Mouse (Mus musculus): ENCODE data around the gene Ror1. TPM values are rescaled to one million over a fixed set of nuclear protein-coding genes. Genes with fewer than 3 reads are reported as not detected.

Ror1 gene
- polyA plus RNA-seq, 1 experiment from 2014 or later: 1.1 TPM

DNA sequence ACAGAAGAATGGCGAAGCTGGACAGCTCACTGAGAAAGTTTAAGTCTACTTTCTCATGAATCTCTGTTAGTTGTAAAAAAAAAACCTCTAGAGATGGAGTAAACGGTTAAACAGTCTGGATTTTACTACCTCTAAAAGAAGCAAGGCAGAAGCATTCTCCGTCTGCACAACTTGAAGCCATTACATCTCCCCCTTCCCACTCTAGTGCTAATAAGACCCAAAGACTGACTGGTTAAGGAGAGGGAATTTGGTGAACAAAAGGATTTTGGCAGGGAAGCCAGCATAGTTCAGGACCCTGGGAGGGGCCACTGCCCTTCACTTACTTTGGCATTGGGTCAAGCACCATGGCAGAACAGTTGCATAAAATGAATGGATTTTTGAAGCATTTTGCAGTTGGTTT, 35.8 kb upstream of the Ror1 start:
- H3K4me1 ChIP-seq (ENCODE audit: control insufficient read depth, insufficient read depth, low read length): no peaks in the 10 kb centered on the region
- ATAC-seq (no peak), DNase-seq (ENCODE audit: low spot score) (peak; percentile 13)
- H3K36me3 ChIP-seq (ENCODE audit: control insufficient read depth, insufficient read depth, low read length): no peaks in the 10 kb centered on the region
- H3K4me3 ChIP-seq (ENCODE audit: low read depth, low read length): no peak overlapping the region
- H3K9me3 ChIP-seq (replicated peaks; ENCODE audit: control insufficient read depth, low read length): no peaks in the 10 kb centered on the region
- no peak overlapping the region for H3K27ac ChIP-seq (ENCODE audit: low read depth, low read length)
- 52% methylated on average over 3 of the region's 3 CpGs for WGBS
- H3K9ac ChIP-seq (ENCODE audit: low read length): no peak overlapping the region
- no peaks in the 10 kb centered on the region for H3K27me3 ChIP-seq (replicated peaks; ENCODE audit: control insufficient read depth, insufficient read depth, low read length)
- H3K4me2 ChIP-seq (ENCODE audit: low read length): no peak overlapping the region

DNA sequence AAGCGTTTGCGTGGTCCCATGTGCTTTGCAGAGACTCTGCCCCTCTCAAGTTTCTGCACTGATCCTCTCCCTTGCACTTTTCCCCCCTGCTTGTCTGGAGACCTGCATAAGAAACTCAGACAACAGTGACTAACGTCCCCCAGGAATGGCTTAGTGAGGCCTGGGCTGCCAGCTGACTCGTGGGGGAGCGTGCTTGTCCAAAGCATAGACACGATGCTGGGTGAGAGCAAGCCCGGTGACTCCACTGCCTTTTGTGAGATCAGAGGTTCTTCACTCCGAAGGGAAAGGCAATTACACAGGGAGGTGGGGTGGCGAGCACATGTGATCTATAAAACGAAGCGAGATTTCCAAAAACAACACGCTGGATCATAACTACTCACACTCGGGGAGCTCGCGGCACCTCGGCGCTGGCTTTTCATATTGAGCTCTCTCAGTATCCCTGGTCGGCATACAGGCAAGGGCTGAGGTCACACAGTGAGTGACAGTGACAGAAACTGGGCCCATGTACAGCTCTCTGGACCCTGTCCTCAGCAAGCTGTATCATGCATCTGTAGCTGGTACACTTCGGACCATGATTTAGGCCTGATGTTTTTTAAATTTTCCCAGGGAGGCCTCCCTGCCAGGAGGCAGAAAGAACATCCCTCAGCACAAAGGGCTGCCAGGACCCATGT, 34.1 kb upstream of the Ror1 start:
- 76% methylated on average over 19 of the region's 19 CpGs for WGBS
- no peak overlapping the region for H3K9ac ChIP-seq (ENCODE audit: low read length)

DNA sequence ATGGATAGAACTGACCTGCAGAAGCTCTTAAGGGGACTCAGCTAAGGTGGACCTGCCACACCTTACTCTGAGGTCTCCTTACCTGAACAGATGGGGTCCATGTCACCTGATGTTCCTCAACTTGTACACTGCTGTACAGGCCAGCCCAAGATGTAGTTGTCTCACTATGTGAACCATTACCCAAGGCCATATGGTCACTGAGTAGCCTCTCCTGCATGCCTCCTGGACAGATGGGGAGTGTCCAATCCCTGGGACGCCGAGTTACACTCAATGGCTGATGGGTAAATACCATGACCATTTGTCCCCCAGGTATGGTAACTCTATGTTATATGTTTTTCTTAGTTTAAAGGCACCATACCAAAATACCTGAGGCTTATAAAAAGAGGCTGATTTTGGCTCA, 29.9 kb upstream of the Ror1 start:
- no peak overlapping the region for H3K4me3 ChIP-seq (ENCODE audit: low read depth, low read length)
- 90% methylated on average over 2 of the region's 2 CpGs for WGBS

More for the DNA sequence above, 34.1 kb upstream of the Ror1 start:
- Histone ChIP-seq H3K36me3 (ENCODE audit: control insufficient read depth, insufficient read depth, low read length) (no peaks in the 10 kb centered on the region), H3K4me1 (ENCODE audit: control insufficient read depth, insufficient read depth, low read length) (no peaks in the 10 kb centered on the region), H3K9me3 (replicated peaks; ENCODE audit: control insufficient read depth, low read length) (no peaks in the 10 kb centered on the region), H3K4me3 (ENCODE audit: low read depth, low read length) (no peak overlapping the region), H3K27me3 (replicated peaks; ENCODE audit: control insufficient read depth, insufficient read depth, low read length) (no peaks in the 10 kb centered on the region), H3K27ac (ENCODE audit: low read depth, low read length) (no peak overlapping the region), H3K4me2 (ENCODE audit: low read length) (no peak overlapping the region)
- DNase-seq (ENCODE audit: low spot score): no peak
- no peak for ATAC-seq

DNA sequence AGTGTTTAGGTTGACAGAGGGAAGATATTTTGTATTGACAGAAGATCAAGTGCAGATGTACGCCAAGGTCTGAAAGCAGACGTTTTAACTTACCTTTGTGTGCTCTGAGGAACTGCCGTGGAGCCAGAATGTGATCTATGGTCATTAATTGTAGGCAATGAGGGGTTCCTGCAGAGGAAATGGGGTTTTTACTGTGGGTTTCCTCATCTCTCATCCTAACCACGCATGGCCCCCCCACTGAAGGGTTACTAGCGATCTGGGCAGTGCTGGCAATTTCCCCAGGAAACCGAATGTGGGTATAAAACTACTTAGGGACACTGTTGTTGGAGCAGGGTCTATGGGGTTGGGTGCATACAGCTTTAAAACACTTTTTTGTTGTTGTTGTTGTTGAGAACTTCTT, 25.5 kb upstream of the Ror1 start:
- Histone ChIP-seq H3K4me2 (ENCODE audit: low read length) (no peak overlapping the region), H3K4me3 (ENCODE audit: low read depth, low read length) (no peak overlapping the region), H3K27ac (ENCODE audit: low read depth, low read length) (no peak overlapping the region), H3K9me3 (replicated peaks; ENCODE audit: control insufficient read depth, low read length) (no peaks in the 10 kb centered on the region), H3K36me3 (ENCODE audit: control insufficient read depth, insufficient read depth, low read length) (no peaks in the 10 kb centered on the region), H3K27me3 (replicated peaks; ENCODE audit: control insufficient read depth, insufficient read depth, low read length) (no peaks in the 10 kb centered on the region), H3K4me1 (ENCODE audit: control insufficient read depth, insufficient read depth, low read length) (no peaks in the 10 kb centered on the region), H3K9ac (ENCODE audit: low read length) (no peak overlapping the region)
- DNase-seq (ENCODE audit: low spot score): no peak
- WGBS: 90% methylated on average over 6 of the region's 6 CpGs
- ATAC-seq: no peak

More for the DNA sequence above, 29.9 kb upstream of the Ror1 start:
- Histone ChIP-seq H3K27ac (ENCODE audit: low read depth, low read length) (no peak overlapping the region), H3K27me3 (replicated peaks; ENCODE audit: control insufficient read depth, insufficient read depth, low read length) (no peaks in the 10 kb centered on the region), H3K4me1 (ENCODE audit: control insufficient read depth, insufficient read depth, low read length) (no peaks in the 10 kb centered on the region), H3K4me2 (ENCODE audit: low read length) (no peak overlapping the region), H3K36me3 (ENCODE audit: control insufficient read depth, insufficient read depth, low read length) (no peaks in the 10 kb centered on the region), H3K9me3 (replicated peaks; ENCODE audit: control insufficient read depth, low read length) (no peaks in the 10 kb centered on the region), H3K9ac (ENCODE audit: low read length) (no peak overlapping the region)
- ATAC-seq (no peak), DNase-seq (ENCODE audit: low spot score) (no peak)

DNA sequence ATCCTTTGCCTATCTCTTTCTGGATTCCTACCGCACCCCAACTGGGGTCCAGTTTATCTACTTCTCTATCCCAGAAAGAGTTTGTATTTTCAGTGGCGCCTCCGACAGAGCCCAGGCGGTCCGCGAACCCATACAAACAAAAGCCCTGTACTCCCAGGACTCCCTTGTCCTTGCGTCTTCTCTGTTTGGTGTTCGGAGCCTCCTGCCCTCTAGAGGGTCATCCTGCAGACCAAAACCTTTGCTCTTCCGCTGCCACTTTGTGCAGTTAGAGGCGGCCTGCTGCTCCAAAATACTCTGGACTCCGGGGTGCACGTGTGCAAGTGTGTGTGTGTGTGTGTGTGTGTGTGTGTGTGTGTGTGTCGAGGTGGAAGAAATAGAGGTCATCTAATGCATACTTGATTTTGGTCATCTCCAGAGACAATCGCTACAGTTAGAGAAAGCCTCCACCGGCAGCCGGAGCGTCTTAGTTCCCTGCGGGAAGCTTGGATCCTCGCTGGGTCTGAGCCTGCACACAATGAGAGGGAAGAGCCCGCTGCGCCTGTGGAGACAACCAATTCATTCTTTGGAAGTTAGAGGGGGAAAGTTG, 1.1 kb downstream of the Ror1 start:
- DNase-seq (ENCODE audit: low spot score) (peak; percentile 43), ATAC-seq (0 out of 2 replicates have a peak, but pooled peaks have one; percentile 8)
- peaks cover 12% of the 10 kb centered on the region; the same call in 1 of the 2 replicates for H3K27me3 ChIP-seq (replicated peaks; ENCODE audit: control insufficient read depth, insufficient read depth, low read length)
- peak overlapping the region; percentile 63 for H3K9ac ChIP-seq (ENCODE audit: low read length)
- H3K36me3 ChIP-seq (ENCODE audit: control insufficient read depth, insufficient read depth, low read length): no peaks in the 10 kb centered on the region
- WGBS: under 1% methylated on average over 21 of the region's 21 CpGs
- peak overlapping the region; percentile 95 for H3K4me2 ChIP-seq (ENCODE audit: low read length)
- H3K4me3 ChIP-seq (ENCODE audit: low read depth, low read length): peak overlapping the region; percentile 57
- H3K9me3 ChIP-seq (replicated peaks; ENCODE audit: control insufficient read depth, low read length): no peaks in the 10 kb centered on the region
- H3K27ac ChIP-seq (ENCODE audit: low read depth, low read length): no peak overlapping the region
- no peaks in the 10 kb centered on the region for H3K4me1 ChIP-seq (ENCODE audit: control insufficient read depth, insufficient read depth, low read length)

GRCm38 (mm10) chr4:100097364-100097979, 1.9 kb downstream of the Ror1 start:
- Histone ChIP-seq H3K27ac (ENCODE audit: low read depth, low read length) (no peak overlapping the region), H3K9me3 (replicated peaks; ENCODE audit: control insufficient read depth, low read length) (no peaks in the 10 kb centered on the region), H3K4me2 (ENCODE audit: low read length) (peak overlapping the region; percentile 95; the same call in 1 of the 2 replicates), H3K4me1 (ENCODE audit: control insufficient read depth, insufficient read depth, low read length) (no peaks in the 10 kb centered on the region), H3K9ac (ENCODE audit: low read length) (no peak overlapping the region), H3K4me3 (ENCODE audit: low read depth, low read length) (no peak overlapping the region), H3K27me3 (replicated peaks; ENCODE audit: control insufficient read depth, insufficient read depth, low read length) (peaks cover 12% of the 10 kb centered on the region; the same call in 1 of the 2 replicates), H3K36me3 (ENCODE audit: control insufficient read depth, insufficient read depth, low read length) (no peaks in the 10 kb centered on the region)
- ATAC-seq: no peak
- 16% methylated on average over 10 of the region's 10 CpGs for WGBS
- no peak for DNase-seq (ENCODE audit: low spot score)

- Histone ChIP-seq H3K27me3 (replicated peaks; ENCODE audit: control insufficient read depth, insufficient read depth, low read length) (peaks cover 10% of the 10 kb centered on the region; the same call in 1 of the 2 replicates), H3K4me2 (ENCODE audit: low read length) (no peak overlapping the region), H3K9me3 (replicated peaks; ENCODE audit: control insufficient read depth, low read length) (no peaks in the 10 kb centered on the region), H3K4me3 (ENCODE audit: low read depth, low read length) (no peak overlapping the region), H3K4me1 (ENCODE audit: control insufficient read depth, insufficient read depth, low read length) (no peaks in the 10 kb centered on the region), H3K9ac (ENCODE audit: low read length) (no peak overlapping the region), H3K27ac (ENCODE audit: low read depth, low read length) (no peak overlapping the region), H3K36me3 (ENCODE audit: control insufficient read depth, insufficient read depth, low read length) (no peaks in the 10 kb centered on the region)
- 80% methylated on average over 7 of the region's 7 CpGs for WGBS
- DNase-seq (ENCODE audit: low spot score) (no peak), ATAC-seq (no peak)
These were observed 5.7 kb downstream of the Ror1 start for GRCm38 (mm10) chr4:100101066-100101820.

DNA sequence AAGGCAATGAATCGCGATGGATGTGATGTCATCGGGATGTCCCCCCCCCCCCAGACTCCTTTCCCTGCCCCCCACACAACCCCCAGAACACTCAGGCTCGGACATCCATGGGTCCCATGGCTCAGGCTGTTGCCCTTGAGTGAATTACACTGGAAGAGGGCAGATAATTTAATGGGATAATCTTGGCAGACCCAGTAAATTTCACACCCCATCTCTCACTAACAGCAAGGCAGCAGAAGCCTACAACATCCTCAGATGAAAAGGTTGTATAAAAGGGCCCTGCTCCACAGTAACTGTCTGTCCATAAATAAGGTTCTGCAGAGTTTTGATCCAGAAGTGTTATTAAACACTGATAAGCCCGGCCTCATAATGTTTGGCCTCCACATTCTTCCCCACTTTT, 6.3 kb downstream of the Ror1 start:
- WGBS: 81% methylated on average over 5 of the region's 5 CpGs
- ATAC-seq: no peak
- Histone ChIP-seq H3K9ac (ENCODE audit: low read length) (no peak overlapping the region), H3K4me2 (ENCODE audit: low read length) (no peak overlapping the region), H3K4me3 (ENCODE audit: low read depth, low read length) (no peak overlapping the region), H3K4me1 (ENCODE audit: control insufficient read depth, insufficient read depth, low read length) (no peaks in the 10 kb centered on the region), H3K9me3 (replicated peaks; ENCODE audit: control insufficient read depth, low read length) (no peaks in the 10 kb centered on the region), H3K27me3 (replicated peaks; ENCODE audit: control insufficient read depth, insufficient read depth, low read length) (peaks cover 4% of the 10 kb centered on the region; the same call in 1 of the 2 replicates), H3K27ac (ENCODE audit: low read depth, low read length) (no peak overlapping the region), H3K36me3 (ENCODE audit: control insufficient read depth, insufficient read depth, low read length) (no peaks in the 10 kb centered on the region)
- no peak for DNase-seq (ENCODE audit: low spot score)
